Mouse (Mus musculus) layer of hippocampus, postnatal 10 days (tissue): ENCODE data around the gene Lcmt1. TPM values are rescaled to one million over a fixed set of nuclear protein-coding genes. Genes with fewer than 3 reads are reported as not detected.

Experiments
- DNase-seq, 2 experiments: peaks; one replicate each; pipeline ENCODE4 v3.0.0; 2021; ENCODE audit warnings: low spot score in 2 of 2
- total RNA-seq, 2 experiments: library from RNA; stranded (reverse); gene quantifications; 2 replicates each; pipeline ENCODE4 v1.2.3; 2021

Gene Lcmt1
- total RNA-seq, 2 experiments from 2014 or later: 86.6 to 87.0 TPM

GRCm38 (mm10) chr7:123359101-123359500 is 10.5 kb upstream of the Lcmt1 start:
- DNase-seq: no peak

GRCm38 (mm10) chr7:123360185-123360584 is 9.4 kb upstream of the Lcmt1 start:
- no peak for DNase-seq

DNA sequence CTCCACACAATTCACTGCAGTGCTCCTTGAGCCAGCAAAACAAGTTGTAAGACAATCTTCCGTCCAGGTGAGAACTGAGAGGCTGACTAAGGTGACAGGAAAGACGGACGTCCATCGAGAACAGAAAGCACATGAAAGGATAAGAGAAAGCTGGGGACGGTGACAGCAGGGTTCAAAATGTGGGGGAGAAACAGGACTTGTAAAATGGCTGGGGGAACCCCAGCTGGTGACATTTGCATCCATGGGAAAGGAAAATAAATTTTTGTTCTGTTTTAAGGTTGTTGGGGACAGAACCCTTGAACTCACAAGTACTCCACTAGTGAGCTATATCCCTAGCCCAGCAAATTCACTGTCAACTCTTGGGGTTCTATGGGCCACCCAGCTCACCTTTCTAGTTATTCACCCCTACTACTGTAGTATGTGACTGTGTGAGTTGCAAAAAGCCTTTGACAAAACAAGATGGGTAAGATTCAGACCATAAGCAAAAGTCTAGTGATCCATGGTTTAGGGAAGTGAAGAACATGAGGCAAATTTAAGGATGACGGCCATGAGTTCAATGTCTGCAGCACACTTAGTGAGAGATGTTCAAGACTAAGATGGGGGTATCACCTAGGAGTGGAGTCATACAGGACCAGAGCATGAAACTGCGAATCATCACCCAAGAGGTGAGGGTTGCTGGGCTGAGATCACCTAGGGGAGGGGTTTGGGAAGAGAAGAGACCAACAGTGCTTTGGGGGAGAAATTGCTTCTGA is 8.2 kb upstream of the Lcmt1 start:
- no peak for DNase-seq

- DNase-seq: no peak
These were observed 6.8 kb upstream of the Lcmt1 start for GRCm38 (mm10) chr7:123362806-123363205.

DNA sequence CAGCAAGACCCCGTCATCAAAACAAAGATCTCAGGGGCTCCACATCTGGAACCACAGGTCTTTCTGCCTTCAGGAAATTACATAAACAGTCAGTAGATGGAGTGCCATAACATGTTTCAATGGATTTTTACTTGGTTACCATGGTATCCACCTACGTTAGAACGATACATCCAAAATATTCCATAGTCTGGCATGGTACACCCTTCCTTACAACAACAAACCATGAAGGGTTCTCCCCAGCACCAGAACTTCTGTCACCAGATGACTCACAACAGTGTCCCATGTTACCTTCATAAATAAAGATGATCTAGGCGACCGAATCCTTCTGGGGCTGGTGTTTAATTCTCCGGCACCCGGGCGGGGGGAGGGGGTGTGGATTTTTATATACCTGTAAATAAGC is 5.6 kb upstream of the Lcmt1 start:
- no peak for DNase-seq

GRCm38 (mm10) chr7:123365876-123366741 is 3.5 kb upstream of the Lcmt1 start:
- no peak for DNase-seq

DNA sequence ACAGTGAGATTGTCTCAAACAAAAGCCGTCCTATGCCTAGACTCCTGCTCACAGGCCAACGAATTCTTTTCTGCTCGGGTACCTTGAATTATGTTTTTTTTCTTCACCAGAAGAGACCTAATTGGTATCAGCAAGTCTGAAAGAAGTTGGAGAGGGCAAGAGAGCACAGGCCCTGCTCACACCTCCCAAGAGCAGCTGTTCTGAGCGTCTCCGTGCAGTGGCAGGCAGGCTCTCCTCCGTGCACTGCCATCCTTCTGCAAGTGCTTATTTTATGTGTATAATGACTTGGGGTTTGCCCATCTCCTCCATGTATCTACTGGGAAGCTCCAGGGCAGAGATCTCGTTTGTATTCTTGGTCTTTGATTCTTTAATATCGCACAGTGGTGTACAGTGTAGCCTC is 2.8 kb upstream of the Lcmt1 start:
- DNase-seq: no peak

DNA sequence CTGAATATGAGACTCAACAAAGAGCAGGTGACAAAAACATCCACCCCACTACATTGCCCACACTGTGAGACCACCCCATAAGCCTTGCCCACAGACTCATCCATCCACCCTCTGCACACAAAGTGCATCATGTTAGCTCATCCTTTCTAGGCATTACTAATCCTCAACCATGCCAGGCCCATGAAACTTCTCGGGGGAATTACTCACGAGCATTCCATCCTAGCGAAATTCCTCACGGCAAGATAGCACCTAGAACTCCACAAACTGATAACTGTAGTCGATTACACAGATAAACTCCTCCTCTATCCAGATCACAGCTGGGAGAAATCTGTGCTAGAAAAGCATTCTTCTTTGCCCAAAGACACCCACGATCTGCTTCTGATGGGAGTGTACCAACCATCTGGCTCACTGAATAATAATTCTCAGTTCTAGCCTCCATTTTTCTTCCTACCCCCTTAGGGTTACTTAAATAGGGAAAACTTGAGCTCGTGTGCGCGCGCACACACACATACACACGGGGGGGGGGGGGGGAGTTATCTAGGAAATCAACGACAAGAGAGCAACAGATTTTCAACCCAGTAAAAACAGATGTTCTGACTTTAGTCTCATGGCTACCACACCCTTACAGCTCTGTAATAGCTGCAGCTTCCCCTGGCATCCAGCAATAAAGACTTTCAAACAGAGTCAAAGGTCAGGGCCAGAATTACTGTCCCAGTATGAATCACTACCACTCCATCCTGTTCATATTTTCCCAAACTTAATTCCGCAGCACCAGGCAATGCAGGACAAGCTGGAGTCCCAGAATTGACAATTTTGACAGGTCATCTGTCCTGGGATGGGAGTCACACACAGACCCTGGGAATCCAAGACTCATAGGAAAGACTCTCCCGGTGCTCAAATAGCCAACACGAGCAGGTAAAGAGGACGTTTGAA is 2.1 kb upstream of the Lcmt1 start:
- no peak for DNase-seq

GRCm38 (mm10) chr7:123368187-123368586 is 1.4 kb upstream of the Lcmt1 start:
- no peak for DNase-seq

GRCm38 (mm10) chr7:123368778-123369746 is 522 bp upstream of the Lcmt1 start:
- DNase-seq: peak in 1 of 2 experiments; percentile 65

DNA sequence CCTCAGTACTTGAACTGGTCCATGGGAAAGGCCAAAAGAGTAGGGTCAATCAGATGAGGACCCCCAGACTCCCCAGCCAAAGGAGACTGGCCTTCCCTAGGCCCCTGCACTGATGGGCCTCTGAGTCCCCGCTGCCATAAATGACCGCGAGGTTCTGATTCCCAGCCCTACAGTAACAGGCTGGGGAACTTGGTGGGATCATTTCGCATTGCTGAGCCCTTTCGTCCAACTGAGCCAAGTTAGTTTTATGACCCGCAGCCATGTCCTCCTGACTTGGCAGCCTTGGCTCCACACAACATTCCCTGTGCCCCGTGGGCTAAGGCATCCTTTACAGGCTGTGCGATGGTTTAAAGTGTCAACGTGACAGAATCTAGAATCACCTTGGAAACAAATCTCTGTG is 1.1 kb downstream of the Lcmt1 start:
- no peak for DNase-seq

GRCm38 (mm10) chr7:123371501-123371900 is 1.9 kb downstream of the Lcmt1 start:
- no peak for DNase-seq

DNA sequence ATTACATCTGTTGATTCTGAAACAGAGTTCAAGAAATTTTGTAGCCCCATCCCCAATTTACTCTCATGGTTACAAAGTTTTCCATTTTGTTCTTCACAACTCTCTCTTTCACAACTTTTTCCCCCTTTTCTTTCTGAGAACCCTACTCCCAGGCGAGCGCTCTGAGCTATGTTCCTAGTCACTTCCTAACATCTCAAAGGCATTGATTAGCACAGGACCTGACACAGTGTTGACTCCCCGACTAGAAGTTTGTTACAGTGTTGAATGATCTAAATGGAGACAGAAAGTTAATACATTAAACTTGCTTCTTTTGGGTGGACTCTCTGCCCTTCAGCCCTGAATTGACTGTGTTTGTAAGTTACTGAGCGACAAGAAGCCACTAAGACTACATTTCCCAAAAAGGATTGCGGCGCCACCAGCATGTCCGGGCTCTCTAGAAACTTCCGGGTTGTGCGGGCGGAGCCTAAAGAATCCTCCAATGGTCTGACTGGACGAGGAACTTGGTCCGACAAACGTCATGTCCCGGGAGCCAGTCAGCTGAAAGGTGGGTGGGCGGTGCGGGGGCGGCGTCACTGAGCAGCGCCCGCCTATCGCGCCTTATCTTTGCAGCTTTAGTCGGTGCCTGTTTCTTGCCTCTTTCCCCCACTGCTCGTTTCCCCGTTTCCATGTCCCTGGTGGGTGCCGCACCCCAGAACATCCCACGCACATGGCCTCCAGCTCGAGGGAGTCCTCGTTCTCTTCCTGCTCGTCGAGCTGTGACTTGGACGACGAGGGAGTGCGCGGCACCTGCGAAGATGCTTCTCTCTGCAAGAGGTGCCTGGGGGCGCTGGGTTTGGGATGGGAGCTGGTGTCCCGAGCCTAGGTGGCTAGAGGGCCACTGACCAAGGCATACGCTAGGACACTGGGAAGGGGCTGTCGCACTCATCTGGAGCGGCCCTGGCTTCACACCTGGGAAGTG is 8.1 kb downstream of the Lcmt1 start:
- DNase-seq: peak; percentile 87 to 91

GRCm38 (mm10) chr7:123385693-123386407 is 16.3 kb downstream of the Lcmt1 start:
- DNase-seq: no peak

DNA sequence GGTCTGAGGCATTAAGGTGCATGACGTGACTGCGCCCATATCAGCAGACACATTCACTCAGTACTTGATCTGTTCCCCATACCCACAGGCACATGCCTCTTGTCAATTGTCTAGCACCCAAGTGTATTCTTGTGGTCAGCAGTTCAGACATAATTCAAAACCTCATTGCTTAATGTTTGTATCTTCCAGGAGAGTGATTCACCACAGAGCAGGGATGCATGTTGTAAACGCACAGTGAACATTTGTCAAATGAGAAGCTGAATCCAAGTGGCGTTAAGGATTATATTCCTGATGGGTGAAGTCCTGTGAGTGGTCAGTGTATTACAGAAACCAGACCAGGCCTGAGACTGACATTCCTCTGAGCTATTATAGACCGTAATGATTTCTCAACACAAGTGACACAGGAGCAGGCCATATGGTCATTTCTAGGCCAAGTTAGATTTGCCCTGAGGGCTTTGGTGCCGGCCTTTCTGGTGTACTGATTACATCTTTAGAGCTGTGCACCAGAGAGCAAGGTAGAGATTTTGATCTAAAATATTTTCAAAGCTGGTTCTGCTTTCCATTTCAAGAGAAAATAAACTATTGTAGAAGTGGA is 20.2 kb downstream of the Lcmt1 start:
- no peak for DNase-seq

DNA sequence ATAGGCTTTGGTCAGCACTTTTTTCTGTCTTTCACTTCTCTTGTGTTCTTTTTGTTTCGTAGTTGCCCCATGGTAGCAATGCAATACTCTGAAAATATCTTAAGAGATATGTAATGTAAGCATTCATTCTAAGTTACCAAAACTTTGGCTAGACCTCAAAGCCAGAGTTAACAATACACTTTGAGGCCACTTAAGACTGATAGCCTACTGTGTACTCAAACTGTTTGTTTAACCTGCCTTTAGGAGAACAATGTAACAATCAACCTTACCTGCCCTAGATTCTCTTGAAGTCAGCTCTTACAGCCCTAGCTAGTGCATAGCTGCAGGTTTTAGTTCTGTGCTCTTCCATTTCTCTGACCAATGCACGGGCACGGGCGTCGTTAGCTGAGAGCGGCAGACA is 24.7 kb downstream of the Lcmt1 start:
- no peak for DNase-seq

DNA sequence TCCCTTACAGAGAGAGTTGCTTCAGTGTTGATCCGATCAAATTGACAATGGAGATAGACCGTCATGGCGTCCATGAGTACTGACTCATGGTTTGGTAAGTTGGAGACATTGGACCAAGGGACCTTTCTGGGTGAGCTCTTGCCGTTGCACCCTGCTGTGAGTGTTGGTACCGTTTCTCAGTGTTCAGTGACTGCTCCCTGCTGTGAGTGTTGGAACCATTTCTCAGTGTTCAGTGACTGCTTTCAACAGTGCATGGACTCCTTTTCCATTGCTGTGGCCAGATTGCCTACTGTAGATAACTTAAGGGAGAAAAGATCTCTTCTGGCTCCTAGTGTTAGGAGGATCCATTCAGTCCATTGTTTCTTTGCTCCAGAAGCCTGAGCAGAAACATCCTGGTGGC is 27.3 kb downstream of the Lcmt1 start:
- no peak for DNase-seq

- no peak for DNase-seq
These were observed 27.8 kb downstream of the Lcmt1 start for GRCm38 (mm10) chr7:123397369-123397768.
